Mouse (Mus musculus) lung, adult 2 months (tissue): ENCODE measurements at regions not wholly inside any gene's neighbourhood (a gene's known extent, or its start where the extent isn't known, plus 50 kb on each side); places are given as distances from the start of the nearest gene placed in this dataset.

Source experiments
- CTCF ChIP-seq: fragments of 200-500 bp; IDR thresholded peaks from 2 replicates; pipeline ENCODE4 v1.5.1; 2011; ENCODE audit warnings: mild to moderate bottlenecking, low read length, control low read depth; ENCODE audit not compliant: insufficient read depth
- POLR2A ChIP-seq: fragments of 200-500 bp; IDR thresholded peaks from 2 replicates; pipeline ENCODE4 v1.6.1; 2011; ENCODE audit warnings: low read depth, mild to moderate bottlenecking, control low read depth, low read length, borderline replicate concordance; ENCODE audit errors: extremely low read depth

- TF ChIP-seq CTCF: no peak
- no peak for TF ChIP-seq POLR2A
These were observed 136.0 kb upstream of the Cdh13 start for GRCm38 (mm10) chr8:118147359-118148205.
